Mouse (Mus musculus) v-Abl transformed pro-B cells (cell line): ENCODE data around the gene Secisbp2.

Source experiments
- in situ Hi-C, 2 experiments: fragments of 400-800 bp; cut with MboI; formaldehyde crosslinking; loops; one replicate each; pipeline ENCODE4 v1.15.1; 2025; ENCODE audit not compliant: unreplicated experiment in 2 of 2

Secisbp2 gene

GRCm38 (mm10) chr13:51641424-51641823 lies 10.1 kb upstream of the Secisbp2 start:
- in situ Hi-C loops = no loop called here

- in situ Hi-C loops = no loop called here
Observed at GRCm38 (mm10) chr13:51642171-51642778, 9.2 kb upstream of the Secisbp2 start.

GRCm38 (mm10) chr13:51643924-51644828 lies 7.3 kb upstream of the Secisbp2 start:
- in situ Hi-C loops = no loop called here

GRCm38 (mm10) chr13:51644829-51645789 lies 6.4 kb upstream of the Secisbp2 start, which contains the start of gene Cks2:
TSS of gene Cks2 (plus strand) at chr13:51645232.
- in situ Hi-C loops = no loop called here

GRCm38 (mm10) chr13:51645872-51646271 lies 5.6 kb upstream of the Secisbp2 start:
- in situ Hi-C loops = no loop called here

GRCm38 (mm10) chr13:51646362-51647027 lies 5.0 kb upstream of the Secisbp2 start:
- in situ Hi-C loops = no loop called here

- in situ Hi-C loops = no loop called here
Observed at GRCm38 (mm10) chr13:51647770-51648169, 3.7 kb upstream of the Secisbp2 start.

- in situ Hi-C loops = no loop called here
Observed at GRCm38 (mm10) chr13:51648237-51648636, 3.3 kb upstream of the Secisbp2 start.

GRCm38 (mm10) chr13:51649740-51650139 lies 1.8 kb upstream of the Secisbp2 start:
- in situ Hi-C loops = loop anchor here (10.0 to 25.0 kb wide), 2 partner anchors 575 to 588 kb away; no protein-coding TSS in a partner anchor

- in situ Hi-C loops = loop anchor here (10.0 to 25.0 kb wide), 2 partner anchors 572 to 584 kb away; no protein-coding TSS in a partner anchor
Observed at GRCm38 (mm10) chr13:51653159-51653558, 1.7 kb downstream of the Secisbp2 start.

- in situ Hi-C loops = loop anchor here (10.0 to 25.0 kb wide), 2 partner anchors 571 to 583 kb away; no protein-coding TSS in a partner anchor
Observed at GRCm38 (mm10) chr13:51653961-51654360, 2.5 kb downstream of the Secisbp2 start.

- in situ Hi-C loops = loop anchor here (5.0 to 25.0 kb wide), 3 partner anchors 156 to 581 kb away; no protein-coding TSS in a partner anchor
Observed at GRCm38 (mm10) chr13:51656516-51657235, 5.2 kb downstream of the Secisbp2 start.

GRCm38 (mm10) chr13:51658094-51658493 lies 6.6 kb downstream of the Secisbp2 start:
- in situ Hi-C loops = loop anchor here (5.0 to 25.0 kb wide), 3 partner anchors 154 to 579 kb away; no protein-coding TSS in a partner anchor

GRCm38 (mm10) chr13:51659573-51659972 lies 8.1 kb downstream of the Secisbp2 start:
- in situ Hi-C loops = loop anchor here (5.0 to 25.0 kb wide), 3 partner anchors 153 to 578 kb away; no protein-coding TSS in a partner anchor

- in situ Hi-C loops = loop anchor here in 1 of 2 experiments (10.0 to 25.0 kb wide), 2 partner anchors 51 to 574 kb away; no protein-coding TSS in a partner anchor
Observed at GRCm38 (mm10) chr13:51663561-51663960, 12.1 kb downstream of the Secisbp2 start.

GRCm38 (mm10) chr13:51668195-51668594 lies 16.7 kb downstream of the Secisbp2 start:
- in situ Hi-C loops = loop anchor here in 1 of 2 experiments (10.0 to 25.0 kb wide), 2 partner anchors 47 to 569 kb away; no protein-coding TSS in a partner anchor

GRCm38 (mm10) chr13:51676641-51677040 lies 25.1 kb downstream of the Secisbp2 start:
- in situ Hi-C loops = no loop called here

GRCm38 (mm10) chr13:51677041-51677440 lies 25.5 kb downstream of the Secisbp2 start:
- in situ Hi-C loops = no loop called here
